Mouse (Mus musculus): ENCODE data around the gene Zhx3.
A peak's percentile ranks its signal among the peaks of the same experiment; 100 is the strongest.

The Zhx3 gene

DNA sequence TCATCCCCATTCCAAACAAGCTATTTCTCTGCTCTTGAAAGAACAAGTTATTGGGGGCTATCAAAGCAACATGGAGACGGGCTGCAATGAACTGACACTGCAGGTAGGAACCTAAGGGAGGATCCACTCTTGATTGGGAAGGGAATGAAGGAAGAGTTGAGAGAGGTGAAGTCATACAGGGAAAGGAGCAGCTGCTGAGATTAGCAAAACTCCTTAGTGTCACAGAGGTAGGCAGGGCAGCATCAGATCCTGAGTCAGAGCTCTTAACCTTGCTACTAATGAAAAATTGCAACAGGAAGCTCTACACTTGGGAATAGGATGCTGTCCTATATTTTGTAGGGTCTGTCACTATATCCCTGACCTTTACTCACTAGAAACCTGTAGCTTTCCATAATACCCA, 71.8 kb downstream of the Zhx3 start:
- DNase-seq: no peak

DNA sequence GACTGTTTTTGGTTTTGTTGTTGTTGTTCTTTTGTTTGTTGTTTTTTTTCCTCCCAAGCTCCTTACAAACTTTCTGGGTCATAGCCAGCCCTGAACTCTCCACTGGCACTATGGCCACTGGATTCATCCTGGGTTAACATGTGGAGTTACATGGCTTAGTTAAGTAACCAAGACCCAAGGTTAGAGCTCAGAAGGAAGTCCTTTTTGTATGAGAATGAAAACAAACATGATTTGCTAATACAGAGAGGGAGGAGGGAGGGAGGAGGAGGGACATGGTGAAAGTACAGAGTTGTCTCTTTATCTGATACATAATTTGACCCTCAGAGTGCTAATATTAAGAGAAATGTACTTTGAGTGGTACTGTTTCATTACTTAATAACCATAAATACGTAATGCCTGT, 74.6 kb downstream of the Zhx3 start:
- no peak for DNase-seq

DNA sequence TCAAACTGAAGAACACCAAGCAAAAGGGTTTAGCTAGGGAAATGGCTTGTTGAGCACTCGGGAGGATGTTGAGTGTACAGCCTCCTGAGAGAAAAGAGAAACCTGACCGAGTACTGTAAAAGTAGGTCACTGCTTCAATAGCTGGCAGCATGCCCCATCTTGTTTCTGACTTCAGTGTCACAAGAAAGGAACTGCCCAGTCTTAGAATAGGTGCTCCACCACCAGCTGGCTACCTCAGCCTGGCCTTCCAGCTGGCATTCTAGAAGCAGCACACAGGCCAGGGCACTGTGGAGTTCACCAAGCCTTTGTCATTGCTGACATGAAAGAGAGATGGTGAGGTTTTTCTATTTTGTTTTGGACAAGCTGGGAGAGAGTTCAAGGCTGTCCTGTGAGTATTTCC, 75.8 kb downstream of the Zhx3 start:
- DNase-seq: peak; percentile 69

DNA sequence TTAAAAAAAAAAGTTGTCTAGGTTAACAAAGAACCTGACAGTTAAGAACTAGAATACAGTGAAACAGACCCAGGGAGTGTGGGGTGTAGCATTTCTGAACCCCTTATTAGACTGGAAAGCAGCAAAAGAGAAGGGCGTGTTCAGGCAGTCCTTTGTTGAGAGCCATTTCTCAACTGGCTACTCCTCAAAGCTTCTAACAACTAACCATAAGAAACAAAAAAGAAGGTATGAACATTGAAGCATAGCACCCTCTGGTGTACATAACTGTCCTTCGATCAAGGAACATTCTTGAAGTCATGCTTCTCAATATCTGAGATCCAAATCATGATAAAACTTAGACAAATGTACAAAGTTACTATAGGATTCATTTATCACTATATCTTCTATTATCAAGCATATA, 79.7 kb downstream of the Zhx3 start:
- DNase-seq: no peak

DNA sequence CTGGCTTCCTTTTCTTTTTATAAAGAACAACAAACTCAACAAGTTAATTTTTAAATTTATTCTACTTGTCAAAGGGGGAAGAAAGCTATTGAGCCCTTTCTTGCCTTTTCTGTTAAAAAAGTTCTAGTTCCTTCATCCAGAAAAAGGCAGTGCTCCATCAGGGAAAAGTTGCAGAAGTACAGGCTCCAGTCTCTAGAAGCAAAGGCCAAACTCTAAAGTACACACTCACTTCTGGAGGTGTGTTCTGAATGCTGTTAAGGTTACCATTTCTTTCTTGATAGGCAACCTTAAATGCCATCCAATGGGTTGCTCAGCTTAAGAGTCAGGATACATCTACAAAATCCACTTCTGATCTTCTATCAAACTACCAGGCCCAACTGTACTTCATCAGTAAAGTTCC, 83.1 kb downstream of the Zhx3 start:
- DNase-seq: no peak

DNA sequence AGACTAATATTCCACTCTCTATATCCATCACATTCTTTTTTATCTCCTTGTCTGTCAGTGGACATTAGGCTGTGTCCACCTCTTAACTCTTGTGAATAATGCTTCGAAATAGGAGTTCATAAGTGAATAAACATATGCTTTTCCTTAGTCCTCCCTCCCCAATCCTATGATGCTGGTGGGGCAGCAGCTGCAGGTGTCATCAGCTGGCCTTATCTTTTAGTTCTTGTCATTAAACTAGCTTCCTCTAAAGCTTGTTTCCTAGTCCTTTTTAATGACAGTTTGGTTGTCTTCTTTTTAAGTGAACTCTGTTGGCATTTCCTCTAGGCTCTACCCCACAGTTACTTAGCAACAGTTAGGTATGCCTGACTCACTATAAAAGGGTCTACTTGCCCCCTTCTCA, 83.8 kb downstream of the Zhx3 start:
- no peak for DNase-seq

DNA sequence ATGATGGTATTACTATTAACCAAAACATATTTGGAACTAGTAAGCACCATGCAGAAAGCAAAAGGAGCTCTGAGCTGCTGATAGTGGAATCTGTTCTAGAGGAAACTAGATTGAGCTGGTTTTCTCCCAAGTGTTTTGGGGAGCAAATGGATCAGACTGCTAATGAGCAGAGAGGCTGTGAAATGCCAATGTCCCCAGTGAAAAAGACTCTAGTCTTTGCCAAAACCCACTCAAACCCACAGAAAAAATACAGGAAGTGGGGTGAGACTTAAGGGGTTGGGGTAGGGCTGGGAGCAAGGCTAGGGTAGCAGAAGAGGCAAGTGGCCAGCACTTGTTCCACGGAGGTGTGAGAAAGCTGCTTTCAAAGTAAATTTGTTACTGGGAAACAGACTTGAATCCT, 86.5 kb downstream of the Zhx3 start:
- DNase-seq: no peak

DNA sequence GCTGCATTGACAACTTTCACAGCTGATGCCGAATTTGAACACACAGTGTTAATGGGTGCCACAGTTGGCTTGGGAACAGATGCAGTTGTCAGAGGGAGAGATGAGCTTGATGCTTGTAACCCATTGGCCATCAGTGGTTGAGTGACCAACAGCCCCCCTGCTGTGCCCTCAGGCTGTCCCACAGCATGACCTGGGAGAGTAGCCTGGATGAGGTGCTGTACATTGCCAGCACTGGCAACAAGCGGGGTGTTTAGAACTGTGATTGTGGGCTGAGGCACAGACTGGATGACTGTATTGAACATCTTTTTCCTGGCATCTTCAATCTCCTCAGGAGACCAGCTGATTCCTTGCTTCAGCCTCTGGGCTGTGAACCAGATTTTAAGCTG, 92.0 kb downstream of the Zhx3 start:
- DNase-seq: peak; percentile 41

DNA sequence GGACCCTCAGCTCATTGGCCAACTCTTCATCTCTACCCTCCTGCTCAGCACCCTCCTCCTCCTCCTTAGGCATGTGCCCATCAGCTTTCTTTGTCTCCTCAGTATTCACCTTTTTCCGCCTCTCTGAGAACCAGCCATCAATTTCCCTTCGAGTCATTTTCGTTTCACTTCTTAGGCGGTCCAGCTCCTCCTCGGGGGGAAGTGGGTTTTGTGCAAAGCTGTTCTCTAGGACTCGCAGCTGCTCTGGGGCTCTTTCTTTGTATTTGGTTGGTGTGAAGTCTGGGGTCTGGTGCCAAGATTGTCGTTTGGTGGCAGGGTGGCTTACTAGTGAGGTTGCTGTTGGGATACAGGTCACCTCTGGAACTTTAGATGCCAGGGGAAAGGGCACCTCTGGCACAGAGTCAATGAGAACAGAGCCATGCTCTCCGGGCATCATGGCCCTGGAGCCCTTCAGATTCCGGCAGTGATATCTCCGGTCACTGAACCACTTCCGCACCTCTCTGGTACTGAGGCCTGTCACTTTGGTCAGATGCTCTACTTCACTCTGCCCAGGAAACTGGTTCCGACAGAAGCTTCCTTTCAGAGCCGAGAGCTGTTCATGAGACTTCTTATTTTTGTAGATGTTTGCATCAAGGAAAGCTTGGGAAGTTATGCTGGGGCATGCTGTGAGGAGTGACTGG, 92.5 kb downstream of the Zhx3 start:
- DNase-seq: no peak

DNA sequence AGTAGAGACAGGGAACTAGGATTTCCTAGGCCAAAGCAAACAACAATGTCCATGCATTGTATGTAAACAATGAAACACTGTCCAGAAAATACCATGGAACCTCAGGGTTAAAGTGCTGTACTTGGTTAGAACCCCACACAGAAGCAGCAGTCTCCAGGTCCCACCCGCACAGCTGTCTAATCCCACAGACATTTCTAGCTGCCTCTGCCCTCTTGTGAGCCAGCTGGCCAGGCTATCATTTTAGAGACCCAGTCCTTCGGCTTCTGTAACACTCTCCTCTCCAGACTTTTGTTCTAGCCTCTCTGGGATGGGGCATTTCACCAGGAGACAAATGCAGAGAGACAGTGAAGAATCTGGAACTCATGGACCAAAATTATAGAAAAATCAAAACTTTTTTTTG, 94.8 kb downstream of the Zhx3 start:
- no peak for DNase-seq

DNA sequence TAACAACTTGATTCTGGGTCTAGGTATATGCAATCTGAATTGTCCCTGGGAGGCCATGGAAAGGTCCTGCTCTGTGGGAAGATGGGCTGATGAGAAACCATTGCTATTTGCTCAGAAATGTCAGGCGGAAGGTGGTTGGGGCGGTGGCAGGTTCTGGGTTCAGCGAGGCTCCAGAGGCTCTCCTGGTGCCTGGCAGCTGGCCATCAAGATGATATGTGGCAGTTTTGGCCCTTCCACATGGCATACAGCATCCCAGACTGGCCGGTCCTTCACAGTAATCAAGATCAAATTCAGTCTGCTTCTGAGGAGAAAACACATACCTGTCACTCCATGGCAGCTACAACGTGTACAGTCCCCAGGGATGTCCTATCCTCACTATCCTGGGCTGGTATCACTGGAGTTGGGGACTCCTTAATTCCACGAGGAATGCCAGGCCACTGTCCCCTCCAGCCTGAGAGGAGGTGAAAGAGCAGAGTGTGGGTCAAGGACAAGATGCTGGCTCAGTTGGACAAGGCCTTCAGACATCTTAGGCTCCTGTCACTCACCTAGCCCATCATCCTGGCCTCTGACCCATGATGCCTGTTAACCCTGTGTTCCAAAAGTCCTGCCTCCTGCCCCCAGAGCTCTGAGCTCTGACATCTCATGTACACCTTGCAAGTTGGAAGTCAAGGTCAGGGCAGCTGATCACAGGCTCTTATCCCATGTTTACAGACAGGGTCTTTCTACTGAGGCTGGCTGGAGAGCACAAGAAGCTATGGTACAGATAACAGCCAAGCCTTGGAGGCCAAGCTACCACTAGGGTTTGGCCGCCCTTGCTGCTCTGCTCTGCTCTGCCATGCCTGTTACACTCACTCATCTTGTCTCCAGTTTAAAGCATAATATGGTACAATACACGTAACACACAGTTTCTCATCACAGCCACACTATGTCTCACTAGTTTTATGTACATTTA, 101.2 kb downstream of the Zhx3 start:
- no peak for DNase-seq

DNA sequence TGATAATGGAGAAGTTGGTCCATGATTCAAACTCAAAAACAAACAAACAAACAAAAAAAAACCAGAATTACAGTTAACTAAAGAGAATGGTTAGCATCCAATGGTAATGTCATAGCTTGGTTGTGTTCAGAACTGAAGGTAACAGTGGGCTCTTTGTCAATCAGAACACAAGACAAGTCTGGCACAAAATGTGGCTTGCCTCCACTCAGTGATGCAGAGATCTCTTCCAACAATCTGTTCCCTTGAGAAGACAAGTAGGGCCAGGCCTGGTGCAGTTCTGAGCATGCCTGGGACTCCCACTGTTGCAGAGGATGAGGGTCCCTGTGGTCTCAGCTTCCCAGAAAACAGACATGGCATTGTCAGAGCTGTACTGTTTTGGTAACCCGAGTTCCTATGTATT, 101.9 kb downstream of the Zhx3 start:
- no peak for DNase-seq

DNA sequence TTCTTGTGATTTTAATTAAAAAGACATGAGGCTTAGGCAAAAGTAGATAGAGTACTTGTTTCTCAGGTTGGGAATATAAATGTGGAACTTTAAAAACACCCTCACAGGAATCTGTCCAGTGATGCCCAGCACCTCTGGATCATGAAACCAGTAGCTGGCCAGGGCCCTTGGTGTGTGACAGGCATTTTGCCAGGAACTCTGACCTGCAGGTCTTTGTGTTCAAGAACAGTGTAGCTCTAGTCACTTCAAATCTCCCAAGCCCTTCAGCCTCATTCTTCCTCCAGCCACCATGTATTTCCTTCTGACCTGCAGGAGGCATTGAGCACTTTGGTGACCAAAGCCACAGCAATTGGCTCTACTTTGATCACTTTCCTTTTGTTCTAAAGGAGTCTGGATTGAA, 102.4 kb downstream of the Zhx3 start:
- no peak for DNase-seq

DNA sequence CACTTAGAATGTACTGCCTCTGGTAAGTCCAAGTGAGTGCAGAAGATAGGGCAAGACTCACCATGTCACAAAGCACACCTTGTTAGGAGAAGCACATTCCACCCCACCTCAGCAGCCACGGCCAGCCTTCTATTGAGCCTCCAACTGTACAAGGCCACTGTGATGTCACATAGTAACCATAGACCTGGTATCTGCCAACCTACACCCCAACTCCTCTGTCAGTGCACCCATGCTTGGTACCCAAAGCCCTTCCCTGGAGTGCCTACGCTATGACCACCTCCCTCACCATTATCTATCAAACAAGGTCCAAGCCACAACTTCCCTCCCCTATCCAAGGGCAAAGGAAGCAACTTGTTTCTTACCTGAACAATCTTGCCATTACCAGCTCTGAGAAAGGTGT, 103.8 kb downstream of the Zhx3 start:
- no peak for DNase-seq

DNA sequence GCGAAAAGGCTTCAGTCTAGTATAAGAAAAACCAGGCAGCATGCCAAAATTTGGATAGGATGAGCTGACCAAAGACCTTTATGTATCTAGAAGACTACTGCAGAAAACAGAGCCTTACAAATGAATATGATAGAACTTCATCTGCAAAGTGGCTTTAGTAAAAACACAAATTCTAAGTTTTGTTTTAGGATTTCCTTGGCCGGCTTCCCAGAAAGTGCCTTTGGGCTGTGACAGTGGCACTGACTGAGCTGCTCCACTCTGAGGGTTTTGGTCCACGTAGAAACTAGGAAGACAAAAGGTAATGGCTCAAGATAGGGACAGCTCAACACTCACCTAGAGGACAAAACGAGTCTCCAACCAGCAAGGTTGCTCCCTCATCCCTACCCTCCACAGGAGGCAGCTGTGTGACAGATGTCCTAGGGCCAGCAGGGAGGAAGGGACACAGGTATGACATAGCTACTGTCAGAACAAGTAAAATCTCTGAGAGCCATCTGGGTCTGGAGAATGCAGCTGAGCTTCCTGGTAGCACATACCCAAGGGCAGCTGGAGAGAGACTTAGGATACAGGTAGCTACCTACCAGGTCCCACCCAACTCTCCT, 104.6 kb downstream of the Zhx3 start:
- DNase-seq: no peak

DNA sequence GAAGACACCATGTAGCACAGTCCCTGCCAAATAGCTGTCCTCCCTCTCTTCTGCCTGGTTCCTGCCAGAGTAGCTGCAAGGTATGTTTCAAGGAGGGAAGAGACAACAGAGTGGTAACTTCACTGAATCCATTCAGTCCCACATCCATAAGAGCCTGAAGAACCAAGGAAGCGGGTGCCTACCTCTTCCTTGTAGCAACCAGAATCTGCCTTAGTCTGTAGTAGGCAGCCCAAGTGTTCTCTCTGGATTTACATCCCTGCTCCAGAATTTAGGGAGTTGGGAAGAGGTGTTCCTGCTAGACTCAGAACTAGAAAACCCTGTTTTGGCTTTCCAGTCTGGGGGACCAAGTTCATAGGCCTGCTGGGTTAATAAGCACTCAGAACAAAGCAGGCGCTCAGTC, 105.6 kb downstream of the Zhx3 start:
- DNase-seq: no peak

DNA sequence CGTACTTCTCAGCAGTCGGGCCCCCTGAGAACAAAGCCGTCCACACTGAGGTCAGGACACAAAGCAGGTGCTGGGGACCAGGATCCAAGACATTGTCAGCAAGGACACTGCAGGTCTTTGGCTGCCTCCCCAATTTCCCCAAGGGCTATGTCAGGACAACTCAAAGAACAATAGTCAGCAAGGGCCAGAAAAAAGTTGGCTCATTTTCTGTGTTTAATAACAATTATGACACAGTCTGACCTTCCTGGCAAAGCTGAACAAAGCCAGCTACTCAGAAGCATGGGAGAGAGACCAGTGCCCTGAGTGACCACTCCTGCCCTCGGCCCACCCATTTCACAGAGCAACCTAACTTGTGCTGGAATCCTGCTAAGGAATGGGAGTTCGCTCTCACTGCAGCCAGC, 106.4 kb downstream of the Zhx3 start:
- peak; percentile 41 for DNase-seq

DNA sequence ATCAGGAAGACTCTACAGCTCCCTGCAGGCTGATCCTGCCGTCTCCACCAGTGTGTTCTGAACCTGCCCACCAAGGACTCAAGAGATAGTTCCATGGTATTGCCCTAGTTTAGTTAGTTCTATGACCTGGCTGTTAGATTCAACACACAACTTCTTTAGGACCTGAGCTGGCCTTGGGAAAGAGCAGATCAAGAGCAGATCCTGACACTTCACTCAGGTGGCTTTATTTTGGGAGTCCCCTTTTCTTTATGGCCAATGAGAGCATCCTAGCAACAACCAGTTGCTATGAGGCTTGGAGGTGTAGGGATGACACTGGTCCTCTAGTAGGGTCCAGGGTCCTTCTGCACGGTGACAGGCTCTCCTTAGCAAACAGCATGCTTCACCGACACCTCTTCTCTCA, 107.7 kb downstream of the Zhx3 start:
- no peak for DNase-seq

DNA sequence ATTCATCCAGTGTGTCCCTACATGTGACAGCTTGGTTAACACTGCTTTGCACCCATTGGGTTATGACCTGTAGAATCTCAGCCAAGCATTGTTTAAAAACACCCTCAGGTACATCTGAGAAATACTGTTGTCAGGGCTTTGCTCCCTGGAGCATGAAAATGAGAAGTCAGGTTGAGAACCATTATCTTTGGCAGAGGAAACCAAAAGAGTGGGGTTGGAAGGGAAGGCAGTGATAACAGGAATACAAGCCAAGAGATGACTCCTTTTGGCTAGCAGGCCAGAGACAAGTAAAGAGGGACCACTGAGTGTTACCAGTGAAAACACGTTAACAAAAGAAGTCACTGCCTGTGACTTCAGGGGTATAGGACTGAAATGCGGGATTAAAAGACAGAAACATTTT, 108.4 kb downstream of the Zhx3 start:
- no peak for DNase-seq

DNA sequence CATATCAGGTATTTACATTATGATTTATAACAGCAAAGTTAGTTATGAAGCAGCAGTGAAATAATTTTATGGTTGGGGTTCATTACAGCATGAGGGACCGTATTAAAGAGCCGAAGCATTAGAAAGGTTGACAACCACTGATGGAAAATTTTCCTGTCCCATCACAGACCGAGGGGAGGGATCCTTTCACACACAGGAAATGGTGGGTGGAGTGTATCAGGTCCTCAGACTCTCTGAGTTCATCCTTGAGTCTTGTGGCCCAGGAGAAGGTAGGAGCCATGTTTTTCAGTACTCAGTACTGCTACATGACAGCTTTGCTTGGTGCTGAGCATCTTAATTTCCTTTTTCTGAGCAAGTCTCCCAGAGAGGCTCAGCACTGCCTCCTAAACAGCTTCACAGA, 109.0 kb downstream of the Zhx3 start:
- no peak for DNase-seq

DNA sequence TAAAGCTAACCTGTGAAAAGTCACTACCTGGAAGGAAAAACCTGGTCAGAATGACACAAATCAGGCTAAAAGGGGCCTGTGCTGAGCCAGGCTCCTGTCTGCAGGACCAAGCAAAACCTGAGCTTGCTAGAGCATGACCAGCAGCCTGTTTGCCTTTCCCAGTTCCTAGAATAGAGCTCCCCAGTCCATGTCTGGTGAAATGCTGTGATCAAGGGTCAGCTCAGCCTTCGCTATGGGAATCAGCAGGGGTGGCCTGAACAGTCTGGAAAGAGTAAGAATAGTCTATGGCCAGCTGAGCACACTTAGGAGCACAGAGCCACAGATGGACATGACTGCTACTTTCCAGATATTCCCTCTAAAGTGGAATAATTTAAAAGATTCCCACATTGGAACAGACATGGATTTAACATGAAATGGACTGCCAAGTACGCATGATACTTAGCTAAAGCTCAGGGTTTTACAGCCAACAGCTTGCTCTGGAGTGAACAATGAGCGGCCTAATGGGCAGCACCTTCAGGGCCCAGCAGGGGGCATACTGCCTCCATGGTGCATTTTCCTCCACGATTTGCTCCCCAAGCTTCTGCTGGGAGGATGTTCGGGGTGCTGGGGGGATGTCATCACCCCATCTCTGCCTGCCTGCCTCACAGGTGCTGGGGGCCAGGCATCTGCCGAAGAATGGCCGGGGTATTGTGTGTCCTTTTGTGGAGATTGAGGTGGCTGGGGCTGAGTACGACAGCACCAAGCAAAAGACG, 112.2 kb downstream of the Zhx3 start:
- peak; percentile 38 for DNase-seq

DNA sequence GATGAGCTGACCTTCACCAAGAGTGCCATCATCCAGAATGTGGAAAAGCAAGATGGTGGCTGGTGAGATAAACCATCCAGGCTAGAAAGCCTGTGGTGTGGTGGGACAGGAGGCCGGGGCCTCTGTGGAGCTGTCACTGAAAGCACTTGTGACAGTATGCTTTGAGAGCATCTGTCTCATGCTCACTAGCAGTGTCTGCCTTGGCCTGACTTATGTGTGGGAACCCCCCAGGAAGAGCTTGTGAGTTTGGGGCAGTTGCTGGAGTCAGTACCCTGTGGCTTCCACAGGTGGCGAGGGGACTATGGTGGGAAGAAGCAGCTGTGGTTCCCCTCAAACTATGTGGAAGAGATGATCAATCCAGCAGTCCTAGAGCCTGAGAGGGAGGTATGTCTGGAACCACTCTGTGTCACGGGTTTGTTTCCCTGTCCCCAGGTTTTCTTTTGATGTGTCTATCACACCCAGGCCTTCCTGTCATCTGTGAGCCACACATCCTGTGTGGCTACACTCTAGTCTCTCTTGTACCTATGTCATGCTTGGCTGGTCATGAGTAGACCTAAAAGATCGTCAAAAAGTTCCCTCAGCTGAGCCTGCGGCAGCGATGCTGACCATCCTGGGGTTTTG, 116.1 kb downstream of the Zhx3 start:
- DNase-seq: no peak

DNA sequence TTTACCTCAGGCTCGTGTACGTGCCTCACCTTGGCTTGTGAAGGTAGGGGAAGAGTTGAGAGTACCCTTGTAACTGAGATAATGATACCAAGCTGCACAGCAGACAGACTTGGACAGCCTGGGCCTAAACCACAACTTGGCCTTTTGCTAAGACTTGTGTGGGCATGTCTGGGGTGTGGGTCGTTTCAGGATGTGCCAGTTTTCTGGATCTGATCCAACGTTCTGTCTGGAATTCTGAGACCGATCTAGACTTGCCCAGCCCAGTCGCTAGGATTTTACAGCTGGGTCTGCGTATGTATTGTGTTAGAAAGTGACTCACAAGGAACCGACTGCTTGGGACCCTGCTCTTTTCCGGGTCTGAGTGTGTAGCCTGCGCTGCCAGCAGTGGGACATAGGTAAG, 125.7 kb downstream of the Zhx3 start:
- no peak for DNase-seq

All from cerebellum, adult 8-10 months (tissue).